ENCODE assay signal across 9 mouse cellular contexts in the genomic region with DNA sequence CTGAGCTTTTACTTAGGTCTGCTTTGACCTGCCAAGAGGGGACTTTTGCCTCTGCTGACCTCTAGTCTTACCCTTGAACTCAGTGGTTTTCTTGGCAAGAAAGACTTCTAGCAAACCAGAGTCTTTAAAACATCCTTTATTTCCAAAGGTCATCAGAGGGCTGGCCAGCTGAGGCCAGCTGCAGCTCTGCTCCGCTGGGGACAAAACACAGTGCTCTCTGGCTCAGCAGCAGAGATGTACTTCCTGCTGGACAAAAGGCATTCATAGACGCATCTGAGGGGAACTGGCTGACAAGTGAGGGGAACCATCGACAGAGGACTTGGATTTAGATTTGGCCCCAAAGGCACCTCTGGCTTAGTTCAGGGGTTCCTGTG. TPM values are rescaled to one million over a fixed set of nuclear protein-coding genes. Genes with fewer than 3 reads are reported as not detected.
DNase-seq lines count a peak whose midpoint lies in the region; ATAC-seq and TF ChIP-seq lines count a peak whose summit lies in the region.
"Had no signal": no experiment of that assay in that cellular context is flagged by ENCODE, and none has a peak within 500 bp of the region (broad histone marks: within the 10 kb centered on the region; RNA-seq: fewer than 3 reads in every experiment).

No protein-coding gene starts in this region.

- no peak for TF ChIP-seq CTCF in liver, adult 2 months (IDR thresholded peaks at IDR 0.05; ENCODE audit: low read depth, low read length)
- TF ChIP-seq CTCF in stomach, postnatal 0 days (IDR thresholded peaks at IDR 0.05; ENCODE audit: low read depth), result no peak

- H3K4me2 ChIP-seq in liver, embryonic 12.5 days, result no peak overlapping the region
- no peak overlapping the region for H3K4me2 ChIP-seq in heart, embryonic 16.5 days (ENCODE audit: low read depth, low read length)
- H3K4me2 ChIP-seq in stomach, postnatal 0 days (replicated peaks; ENCODE audit: low read depth), result no peak overlapping the region

- no peaks in the 10 kb centered on the region for H3K27me3 ChIP-seq in liver, adult 2 months (ENCODE audit: control insufficient read depth, insufficient read depth, low read length)
- H3K27me3 ChIP-seq in liver, embryonic 12.5 days (replicated peaks), result no peaks in the 10 kb centered on the region
- H3K27me3 ChIP-seq in heart, embryonic 16.5 days (ENCODE audit: control insufficient read depth, insufficient read depth, low read length), result no peaks in the 10 kb centered on the region
- no peaks in the 10 kb centered on the region for H3K27me3 ChIP-seq in stomach, postnatal 0 days (ENCODE audit: control insufficient read depth, insufficient read depth, low read length)

- H3K4me3 ChIP-seq in liver, adult 2 months (ENCODE audit: insufficient read depth, low read depth, low read length), result no peak overlapping the region
- no peak overlapping the region for H3K4me3 ChIP-seq in liver, embryonic 12.5 days
- H3K4me3 ChIP-seq in heart, embryonic 16.5 days (ENCODE audit: low read length), result no peak overlapping the region
- no peak overlapping the region for H3K4me3 ChIP-seq in stomach, postnatal 0 days (ENCODE audit: low read depth, low read length)

- WGBS in liver, adult 2 months, result 62% methylated on average over 3 of the region's 3 CpGs
- 35% methylated on average over 3 of the region's 3 CpGs for WGBS in liver, embryonic 12.5 days (ENCODE audit: insufficient replicate concordance)
- WGBS in heart, embryonic 16.5 days, result 39% methylated on average over 3 of the region's 3 CpGs
- WGBS in stomach, postnatal 0 days, result 37% methylated on average over 3 of the region's 3 CpGs

- ATAC-seq in liver, embryonic 12.5 days, result no peak
- ATAC-seq in heart, embryonic 16.5 days (replicated peaks; ENCODE audit: extremely low read depth, insufficient read depth, low FRiP score), result no peak
- no peak for ATAC-seq in stomach, postnatal 0 days (ENCODE audit: low FRiP score, low TSS enrichment)
- ATAC-seq: liver, postnatal 0 days had no signal

- peaks cover 2% of the 10 kb centered on the region; the same call in 1 of the 2 replicates for H3K4me1 ChIP-seq in liver, adult 2 months (ENCODE audit: control insufficient read depth, insufficient read depth, low read length)
- H3K4me1 ChIP-seq in liver, embryonic 12.5 days, result peaks cover 13% of the 10 kb centered on the region
- peaks cover 37% of the 10 kb centered on the region for H3K4me1 ChIP-seq in heart, embryonic 16.5 days (ENCODE audit: control insufficient read depth, insufficient read depth, low read length)
- no peaks in the 10 kb centered on the region for H3K4me1 ChIP-seq in stomach, postnatal 0 days (replicated peaks; ENCODE audit: control insufficient read depth, insufficient read depth)

- H3K9ac ChIP-seq in liver, adult 2 months (ENCODE audit: low read depth, low read length), result no peak overlapping the region
- no peak overlapping the region for H3K9ac ChIP-seq in liver, embryonic 12.5 days
- no peak overlapping the region; the same call in 1 of the 2 replicates for H3K9ac ChIP-seq in heart, embryonic 16.5 days (ENCODE audit: low read length)
- no peak overlapping the region for H3K9ac ChIP-seq in stomach, postnatal 0 days (ENCODE audit: low read length)
- H3K9ac ChIP-seq: liver, postnatal 0 days had no signal

- no peaks in the 10 kb centered on the region; the same call in 1 of the 2 replicates for H3K36me3 ChIP-seq in liver, adult 2 months (ENCODE audit: control insufficient read depth, insufficient read depth, low read length)
- no peaks in the 10 kb centered on the region for H3K36me3 ChIP-seq in liver, embryonic 12.5 days
- no peaks in the 10 kb centered on the region for H3K36me3 ChIP-seq in heart, embryonic 16.5 days (ENCODE audit: control insufficient read depth, insufficient read depth)
- H3K36me3 ChIP-seq in stomach, postnatal 0 days (ENCODE audit: control insufficient read depth, insufficient read depth, low read length), result no peaks in the 10 kb centered on the region

- peak; percentile 20 for DNase-seq in liver, adult 2 months (ENCODE audit: extremely low read depth, low read depth, low spot score)
- DNase-seq in kidney, postnatal 25 days, result peak; percentile 62 to 82
- no peak for DNase-seq in stomach, postnatal 0 days (ENCODE audit: low spot score)
- no peak for DNase-seq in right cerebral cortex, adult 18-20 months
- no peak for DNase-seq in adrenal gland, postnatal 10 days
- DNase-seq: adrenal gland, postnatal 25 days; liver, postnatal 0 days had no signal

- H3K27ac ChIP-seq in liver, adult 2 months (replicated peaks; ENCODE audit: insufficient read depth, low read depth, low read length), result peak overlapping the region; percentile 48; the same call in 1 of the 2 replicates
- H3K27ac ChIP-seq in liver, embryonic 12.5 days, result no peak overlapping the region
- H3K27ac ChIP-seq in heart, embryonic 16.5 days (ENCODE audit: low read length), result peak overlapping the region; percentile 67
- H3K27ac ChIP-seq in stomach, postnatal 0 days (replicated peaks), result peak overlapping the region; percentile 8; the same call in 1 of the 2 replicates

- no peaks in the 10 kb centered on the region for H3K9me3 ChIP-seq in liver, embryonic 12.5 days (replicated peaks)
- no peaks in the 10 kb centered on the region for H3K9me3 ChIP-seq in heart, embryonic 16.5 days (replicated peaks; ENCODE audit: control insufficient read depth, low read length)
- H3K9me3 ChIP-seq in stomach, postnatal 0 days (ENCODE audit: control insufficient read depth, low read length), result no peaks in the 10 kb centered on the region

- no peaks in the 10 kb centered on the region for H3K79me2 ChIP-seq in liver, adult 2 months (ENCODE audit: control insufficient read depth, insufficient read depth, low read length)

- TF ChIP-seq EP300 in stomach, postnatal 0 days (optimal IDR thresholded peaks at IDR 0.05), result no peak

- no peak for TF ChIP-seq POLR2A in liver, adult 2 months (IDR thresholded peaks at IDR 0.05; ENCODE audit: extremely low read depth, insufficient read depth, low read length)

RNA-seq across cellular contexts. Expression of a gene that starts 45.9 kb away (rescaled TPM):
- total RNA-seq in liver, adult 2 months (2014; rRNA removed), result 0.74 and 1.1 TPM in 2 replicates
- 0.47 and 0.56 TPM in 2 replicates for polyA plus RNA-seq in liver, adult 2 months (2012; rRNA removed)
- 0.10 and 0.17 TPM in 2 replicates for polyA plus RNA-seq in liver, embryonic 12.5 days (2016; fragmentation: Nextera tagmentation; extraction: Ambion mirVana)
- 0.66 and 0.75 TPM in 2 replicates for polyA plus RNA-seq in heart, embryonic 16.5 days (2015; fragmentation: Nextera tagmentation; extraction: Ambion mirVana)
- 0.25 and 0.33 TPM in 2 replicates for polyA plus RNA-seq in stomach, postnatal 0 days (2015; fragmentation: Nextera tagmentation; extraction: Ambion mirVana)
- total RNA-seq in adrenal gland, postnatal 10 days (2021), result 10 to 100 TPM in 1 of 2 experiments, 1 to 10 TPM in 1; 8.3 to 10.8 TPM

Comparison
In these comparisons a context has a peak if more than half of its experiments do, and no peak if none do; other contexts are left out.
1. DNase-seq: peak in liver, adult 2 months (single experiment) and kidney, postnatal 25 days (2 of 2); none in stomach, postnatal 0 days (single experiment), right cerebral cortex, adult 18-20 months (single experiment) and adrenal gland, postnatal 10 days (single experiment).